Mouse (Mus musculus) MEL (cell line): ENCODE measurements at regions not wholly inside any gene's neighbourhood (a gene's known extent, or its start where the extent isn't known, plus 50 kb on each side); places are given as distances from the start of the nearest gene placed in this dataset.

Source experiments
- DNase-seq: peaks from one replicate; pipeline ENCODE4 v3.0.0; 2011; ENCODE audit warnings: low read depth, low spot score
- H3K27ac ChIP-seq: 2 replicates; pipeline ENCODE4 v1.5.1; 2012; ENCODE audit warnings: low read depth, mild to moderate bottlenecking, control low read depth, low read length, moderate library complexity; ENCODE audit not compliant: control insufficient read depth
- H3K27me3 ChIP-seq, 2 experiments: fragments of 150-350 bp in 1 of 2; sonication (generic) in 1 of 2; 2 replicates each; pipeline ENCODE4 v1.6.1; 2012; ENCODE audit warnings: low read length in 2 of 2, mild to moderate bottlenecking in 2 of 2, improper control_type of control experiment in 1 of 2, moderate library complexity in 1 of 2; ENCODE audit not compliant: insufficient read depth in 2 of 2, control insufficient read depth in 1 of 2
- H3K36me3 ChIP-seq, 2 experiments: 2 replicates each; pipeline ENCODE4 v1.6.1; 2012 to 2014; ENCODE audit warnings: low read length in 2 of 2, improper control_type of control experiment in 1 of 2, inconsistent platforms in 1 of 2, mild to moderate bottlenecking in 1 of 2; ENCODE audit not compliant: insufficient read depth in 2 of 2, control insufficient read depth in 1 of 2
- H3K4me1 ChIP-seq, 2 experiments: fragments of 150-350 bp in 1 of 2; sonication (generic) in 1 of 2; 2 replicates each; pipeline ENCODE4 v1.6.1; 2012; ENCODE audit warnings: low read length in 2 of 2, improper control_type of control experiment in 1 of 2, mild to moderate bottlenecking in 1 of 2; ENCODE audit not compliant: insufficient read depth in 2 of 2, control insufficient read depth in 1 of 2
- H3K4me3 ChIP-seq, 2 experiments: fragments of 150-350 bp in 1 of 2; sonication (generic) in 1 of 2; 2 replicates each; pipeline ENCODE4 v1.5.1; 2012; ENCODE audit warnings: low read depth in 2 of 2, low read length in 2 of 2, mild to moderate bottlenecking in 2 of 2, moderate library complexity in 2 of 2, control low read depth in 1 of 2, improper control_type of control experiment in 1 of 2; ENCODE audit not compliant: control insufficient read depth in 1 of 2, insufficient read depth in 1 of 2
- H3K79me2 ChIP-seq: 2 replicates; pipeline ENCODE4 v1.6.1; 2012; ENCODE audit warnings: mild to moderate bottlenecking, low read length, moderate library complexity; ENCODE audit not compliant: control insufficient read depth, poor library complexity, insufficient read depth
- H3K9ac ChIP-seq: 2 replicates; pipeline ENCODE4 v1.6.1; 2012; ENCODE audit warnings: low read depth, mild to moderate bottlenecking, control low read depth, low read length, moderate library complexity; ENCODE audit not compliant: control insufficient read depth, poor library complexity, severe bottlenecking
- H3K9me3 ChIP-seq: fragments of 150-350 bp; sonication (generic); replicated peaks from 2 replicates; pipeline ENCODE4 v1.6.1; 2012; ENCODE audit warnings: mild to moderate bottlenecking, low read length, improper control_type of control experiment, moderate library complexity; ENCODE audit not compliant: insufficient read depth
- BHLHE40 ChIP-seq: IDR thresholded peaks from 2 replicates; pipeline ENCODE4 v1.6.1; 2012; ENCODE audit warnings: low read depth, mild to moderate bottlenecking, inconsistent platforms, low read length, improper control_type of control experiment, borderline replicate concordance
- CTCF ChIP-seq, 3 experiments: IDR thresholded peaks in 2 of 3; conservative IDR thresholded peaks in 1 of 3; 2 replicates each; pipeline ENCODE4 v1.5.1; 2011 to 2012; ENCODE audit warnings: low read length in 3 of 3, low read depth in 2 of 3, mild to moderate bottlenecking in 2 of 3, improper control_type of control experiment in 1 of 3, inconsistent platforms in 1 of 3, mixed read lengths in 1 of 3, moderate library complexity in 1 of 3; ENCODE audit not compliant: control insufficient read depth in 1 of 3, insufficient read depth in 1 of 3, poor library complexity in 1 of 3, severe bottlenecking in 1 of 3
- E2F4 ChIP-seq: IDR thresholded peaks from 2 replicates; pipeline ENCODE4 v1.6.1; 2011; ENCODE audit warnings: low read depth, low read length, improper control_type of control experiment, borderline replicate concordance
- EP300 ChIP-seq, 2 experiments: IDR thresholded peaks; 2 replicates each; pipeline ENCODE4 v1.6.1; 2011; ENCODE audit warnings: improper control_type of control experiment in 2 of 2, low read length in 2 of 2, low read depth in 1 of 2, mild to moderate bottlenecking in 1 of 2
- ETS1 ChIP-seq: IDR thresholded peaks from 2 replicates; pipeline ENCODE4 v1.6.1; 2012; ENCODE audit warnings: low read depth, mild to moderate bottlenecking, inconsistent platforms, low read length, improper control_type of control experiment, moderate library complexity
- GABPA ChIP-seq: IDR thresholded peaks from 2 replicates; pipeline ENCODE4 v1.6.1; 2012; ENCODE audit warnings: low read depth, mild to moderate bottlenecking, inconsistent platforms, low read length, improper control_type of control experiment, moderate library complexity
- JUND ChIP-seq: IDR thresholded peaks from 2 replicates; pipeline ENCODE4 v1.6.1; 2011; ENCODE audit warnings: low read depth, mild to moderate bottlenecking, improper control_type of control experiment, low read length
- MAZ ChIP-seq: IDR thresholded peaks from 2 replicates; pipeline ENCODE4 v1.6.1; 2012; ENCODE audit warnings: low read depth, mild to moderate bottlenecking, inconsistent platforms, low read length, improper control_type of control experiment
- MEF2A ChIP-seq: IDR thresholded peaks from 2 replicates; pipeline ENCODE4 v1.6.1; 2014; ENCODE audit warnings: low read depth, mild to moderate bottlenecking, inconsistent platforms, low read length, improper control_type of control experiment; ENCODE audit not compliant: poor library complexity, insufficient replicate concordance, severe bottlenecking; ENCODE audit errors: extremely low read depth
- MXI1 ChIP-seq: IDR thresholded peaks from 2 replicates; pipeline ENCODE4 v1.6.1; 2011; ENCODE audit warnings: mild to moderate bottlenecking, low read depth, low read length, improper control_type of control experiment
- MYC ChIP-seq: IDR thresholded peaks from 2 replicates; pipeline ENCODE4 v1.6.1; 2011; ENCODE audit warnings: low read depth, mild to moderate bottlenecking, low read length, improper control_type of control experiment, moderate library complexity
- NRF1 ChIP-seq: IDR thresholded peaks from 2 replicates; pipeline ENCODE4 v1.6.1; 2014; ENCODE audit warnings: low read depth, mild to moderate bottlenecking, inconsistent platforms, low read length, improper control_type of control experiment, moderate library complexity; ENCODE audit not compliant: poor library complexity, insufficient read depth, severe bottlenecking
- POLR2AphosphoS2 ChIP-seq: IDR thresholded peaks from 2 replicates; pipeline ENCODE4 v1.6.1; 2011; ENCODE audit warnings: low read length, improper control_type of control experiment
- POLR2AphosphoS5 ChIP-seq: IDR thresholded peaks from 2 replicates; pipeline ENCODE4 v1.6.1; 2012; ENCODE audit warnings: low read depth, borderline replicate concordance, mild to moderate bottlenecking, inconsistent platforms, low read length, moderate library complexity, mixed read lengths
- SIN3A ChIP-seq: IDR thresholded peaks from 2 replicates; pipeline ENCODE4 v1.6.1; 2012; ENCODE audit warnings: low read length, improper control_type of control experiment, inconsistent platforms
- SMC3 ChIP-seq: IDR thresholded peaks from 2 replicates; pipeline ENCODE4 v1.6.1; 2011; ENCODE audit warnings: low read depth, low read length, improper control_type of control experiment
- TBP ChIP-seq: IDR thresholded peaks from 2 replicates; pipeline ENCODE4 v1.8.0; 2011; ENCODE audit warnings: low read depth, low read length, improper control_type of control experiment
- USF1 ChIP-seq: IDR thresholded peaks from 2 replicates; pipeline ENCODE4 v1.6.1; 2014; ENCODE audit warnings: low read depth, mild to moderate bottlenecking, inconsistent platforms, low read length, improper control_type of control experiment, moderate library complexity

DNA sequence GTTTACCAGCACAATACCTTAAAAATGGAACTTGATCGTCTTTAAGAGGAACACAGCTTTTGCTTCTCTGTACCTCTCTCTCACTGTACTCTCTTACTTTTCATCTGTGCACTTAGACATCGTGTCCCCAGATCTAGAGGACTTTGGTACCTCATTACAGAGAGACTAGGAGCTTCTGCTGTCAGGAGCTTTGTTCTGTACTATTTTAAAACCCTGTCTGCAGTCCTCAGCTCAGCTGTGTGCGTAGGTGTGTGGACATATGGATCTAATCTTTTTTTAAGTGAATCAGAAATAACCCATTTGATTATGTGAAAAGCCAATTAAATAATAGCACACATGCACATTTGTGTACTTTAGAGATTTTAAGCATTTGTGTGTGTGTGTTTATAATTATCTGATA, 189.4 kb downstream of the Plod2 start (continued):
- TF ChIP-seq BHLHE40 (no peak), POLR2AphosphoS2 (no peak)
- TF ChIP-seq, all 39 proteins: peak for 0

DNA sequence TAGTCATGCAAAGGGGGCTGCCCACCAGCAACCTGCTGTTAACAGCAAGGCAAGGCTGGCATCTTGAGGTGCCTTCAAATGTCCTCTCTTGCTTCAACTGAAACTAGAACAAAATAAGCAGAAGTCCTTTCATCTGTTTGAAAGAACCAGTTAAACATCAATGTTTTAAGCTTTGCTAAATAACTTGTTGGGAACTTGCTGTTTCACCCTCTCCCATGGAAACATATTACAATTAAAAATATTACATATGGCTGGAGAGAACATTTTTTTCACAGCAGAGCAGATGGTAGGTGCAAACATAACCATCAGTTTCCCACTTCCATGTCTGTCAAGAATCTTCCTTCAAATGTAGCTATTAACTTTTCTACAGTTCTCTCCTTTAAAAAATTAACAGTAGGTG, 225.5 kb downstream of the Plod2 start:
- H3K27ac ChIP-seq, result no peak overlapping the region
- TF ChIP-seq CTCF (IDR thresholded peaks at IDR 0.05 in 2 of 3, conservative IDR thresholded peaks at IDR 0.05 in 1 of 3; ENCODE audit: control insufficient read depth in 1 of 3, insufficient read depth in 1 of 3, low read depth in 2 of 3, low read length in 3 of 3, poor library complexity in 1 of 3, severe bottlenecking in 1 of 3) (no peak), POLR2AphosphoS5 (no peak), MXI1 (no peak), SIN3A (no peak), USF1 (no peak), SMC3 (no peak), MAZ (no peak), EP300 (IDR thresholded peaks at IDR 0.05; ENCODE audit: low read depth in 1 of 2, low read length in 2 of 2) (no peak), NRF1 (no peak)
- H3K27me3 ChIP-seq, result no peaks in the 10 kb centered on the region
- H3K79me2 ChIP-seq, result no peaks in the 10 kb centered on the region
- no peaks in the 10 kb centered on the region for H3K4me1 ChIP-seq
- no peaks in the 10 kb centered on the region for H3K9me3 ChIP-seq
- no peak overlapping the region for H3K9ac ChIP-seq
- H3K36me3 ChIP-seq, result no peaks in the 10 kb centered on the region
- no peak overlapping the region for H3K4me3 ChIP-seq
- DNase-seq, result no peak

DNA sequence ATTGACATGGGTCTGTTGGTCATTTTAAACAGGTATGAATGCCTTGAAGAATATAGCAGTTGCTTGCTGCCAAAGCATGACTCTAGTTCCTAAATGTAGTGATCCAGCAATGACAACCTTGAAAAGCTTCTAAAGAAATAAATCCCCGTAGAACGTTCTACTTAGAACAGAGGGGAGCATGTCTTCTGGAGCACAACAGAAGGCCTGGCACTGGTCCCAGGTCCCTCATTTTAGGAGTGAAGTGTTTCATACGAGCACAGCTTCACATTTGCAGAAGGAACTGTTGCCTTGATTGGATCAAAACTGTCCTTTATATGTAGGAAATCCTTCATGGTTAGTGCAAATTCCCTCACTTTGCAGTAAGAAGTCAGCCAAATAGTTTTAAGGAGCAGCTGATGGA, 226.4 kb downstream of the Plod2 start:
- no peak overlapping the region for H3K9ac ChIP-seq
- no peak overlapping the region for H3K4me3 ChIP-seq
- no peak for DNase-seq
- H3K27me3 ChIP-seq, result no peaks in the 10 kb centered on the region
- TF ChIP-seq MYC (no peak), TBP (no peak), BHLHE40 (no peak), JUND (no peak), ETS1 (no peak), GABPA (no peak), E2F4 (no peak), MEF2A (no peak)
- H3K4me1 ChIP-seq, result no peaks in the 10 kb centered on the region
- H3K27ac ChIP-seq, result no peak overlapping the region
- no peaks in the 10 kb centered on the region for H3K9me3 ChIP-seq
- H3K79me2 ChIP-seq, result no peaks in the 10 kb centered on the region
- H3K36me3 ChIP-seq, result no peaks in the 10 kb centered on the region
